Mouse (Mus musculus) testis, adult 2 months (tissue): ENCODE measurements at regions not wholly inside any gene's neighbourhood (a gene's known extent, or its start where the extent isn't known, plus 50 kb on each side); places are given as distances from the start of the nearest gene placed in this dataset.

ENCODE experiments used
- CTCF ChIP-seq: fragments of 200-500 bp; IDR thresholded peaks from 2 replicates; pipeline ENCODE4 v1.5.1; 2012; ENCODE audit warnings: low read depth, mild to moderate bottlenecking, inconsistent platforms, low read length, moderate library complexity; ENCODE audit not compliant: control insufficient read depth, insufficient read depth, insufficient replicate concordance
- POLR2A ChIP-seq: fragments of 200-500 bp; IDR thresholded peaks from 2 replicates; pipeline ENCODE4 v1.6.1; 2012; ENCODE audit warnings: low read depth, mild to moderate bottlenecking, inconsistent platforms, low read length, moderate library complexity; ENCODE audit not compliant: control insufficient read depth

DNA sequence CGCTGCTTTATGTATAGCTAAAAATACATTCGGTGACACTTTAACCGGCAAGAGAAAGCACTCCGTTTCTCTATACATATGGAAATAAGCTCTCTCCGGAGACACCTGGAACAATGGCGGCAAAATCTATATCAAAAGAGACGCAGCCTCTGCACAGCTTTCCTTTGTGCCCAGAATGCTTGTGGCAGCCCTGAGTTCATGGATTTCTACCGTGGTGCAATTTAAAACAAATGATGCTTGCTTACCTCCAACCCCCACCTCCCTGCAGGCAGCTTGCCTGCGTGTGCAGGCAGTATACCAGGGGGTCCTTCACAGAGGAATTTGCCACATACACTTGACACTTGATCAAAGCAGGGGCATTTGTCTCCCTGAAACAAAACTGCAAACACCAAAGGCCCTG, 171.3 kb downstream of the Efnb2 start:
- TF ChIP-seq CTCF (no peak), POLR2A (no peak)
